27 mouse cellular contexts compared by ENCODE assay signal in genomic region chr13:109883636-109884035, GRCm38 (mm10).
"Had no signal": no experiment of that assay in that cellular context is flagged by ENCODE, and none has a peak within 500 bp of the region (broad histone marks: within the 10 kb centered on the region; RNA-seq: fewer than 3 reads in every experiment).

No protein-coding gene starts in this region.

- H3K4me1 ChIP-seq: hindbrain, embryonic 10.5 days; hindbrain, embryonic 12.5 days; intestine, embryonic 15.5 days; limb, embryonic 10.5 days; limb, embryonic 12.5 days; liver, embryonic 13.5 days; liver, embryonic 15.5 days had no signal

- H3K27me3 ChIP-seq: heart, embryonic 12.5 days; hindbrain, embryonic 12.5 days; intestine, embryonic 15.5 days; limb, embryonic 12.5 days; liver, embryonic 13.5 days; liver, embryonic 15.5 days had no signal

- ATAC-seq: hindbrain, embryonic 16.5 days; inflammation-experienced regulatory T-cells, adult 6 months; intestine, embryonic 15.5 days; intestine, postnatal 0 days had no signal

- H3K36me3 ChIP-seq: heart, embryonic 10.5 days; heart, embryonic 12.5 days; hindbrain, embryonic 10.5 days; hindbrain, embryonic 12.5 days; intestine, embryonic 15.5 days; limb, embryonic 10.5 days; limb, embryonic 12.5 days; liver, embryonic 15.5 days had no signal

- H3K4me3 ChIP-seq: gastrocnemius, adult 2 months; heart, embryonic 10.5 days; heart, embryonic 12.5 days; hindbrain, embryonic 10.5 days; hindbrain, embryonic 12.5 days; intestine, embryonic 15.5 days; layer of hippocampus, adult 2 months; left cerebral cortex, adult 2 months; limb, embryonic 10.5 days; limb, embryonic 12.5 days; liver, embryonic 13.5 days; liver, embryonic 15.5 days had no signal

- DNase-seq: gastrocnemius, adult 2 months; gastrocnemius, postnatal 10 days; gastrocnemius, postnatal 25 days; heart, adult 18-20 months; heart, postnatal 10 days; heart, postnatal 4 days; kidney, adult 18-20 months; kidney, adult 8-10 months; kidney, postnatal 10 days; kidney, postnatal 25 days; kidney, postnatal 4 days; liver; liver, embryonic 13.5 days had no signal

- H3K9me3 ChIP-seq: heart, embryonic 10.5 days; hindbrain, embryonic 10.5 days; hindbrain, embryonic 12.5 days; intestine, embryonic 15.5 days; limb, embryonic 10.5 days; limb, embryonic 12.5 days; liver, embryonic 13.5 days; liver, embryonic 15.5 days had no signal

- H3K27ac ChIP-seq: gastrocnemius, adult 2 months; heart, embryonic 10.5 days; hindbrain, embryonic 10.5 days; hindbrain, embryonic 12.5 days; hindbrain, embryonic 14.5 days; intestine, embryonic 15.5 days; layer of hippocampus, adult 2 months; left cerebral cortex, adult 2 months; limb, embryonic 10.5 days; limb, embryonic 12.5 days; liver, embryonic 13.5 days; liver, embryonic 15.5 days had no signal

- H3K9ac ChIP-seq: heart, embryonic 12.5 days; hindbrain, embryonic 12.5 days; hindbrain, embryonic 14.5 days; intestine, embryonic 15.5 days; limb, embryonic 12.5 days; liver, embryonic 13.5 days; liver, embryonic 15.5 days had no signal
